In genomic region chr11:99489233-99489632, GRCm38 (mm10) we compare ENCODE assay signal across 19 mouse cellular contexts. TPM values are rescaled to one million over a fixed set of nuclear protein-coding genes. Genes with fewer than 3 reads are reported as not detected.
DNase-seq lines count a peak whose midpoint lies in the region; ATAC-seq and TF ChIP-seq lines count a peak whose summit lies in the region.
"Had no signal": no experiment of that assay in that cellular context is flagged by ENCODE, and none has a peak within 500 bp of the region (broad histone marks: within the 10 kb centered on the region; RNA-seq: fewer than 3 reads in every experiment).

No protein-coding gene starts in this region.

- no peak overlapping the region for H3K4me2 ChIP-seq in limb, embryonic 11.5 days (ENCODE audit: low read depth, severe bottlenecking)
- peak overlapping the region; percentile 14; the same call in 1 of the 2 replicates for H3K4me2 ChIP-seq in intestine, embryonic 16.5 days (ENCODE audit: low read depth, low read length)
- H3K4me2 ChIP-seq: midbrain, embryonic 15.5 days had no signal

- no peak for ATAC-seq in limb, embryonic 11.5 days (ENCODE audit: insufficient number of reproducible peaks, low FRiP score, low TSS enrichment, low read depth)
- peak; percentile 79 for ATAC-seq in intestine, embryonic 16.5 days
- ATAC-seq: midbrain, embryonic 15.5 days had no signal

- no peaks in the 10 kb centered on the region for H3K36me3 ChIP-seq in limb, embryonic 11.5 days (ENCODE audit: control insufficient read depth, insufficient read depth, low read length)
- H3K36me3 ChIP-seq in limb, embryonic 10.5 days, result no peaks in the 10 kb centered on the region
- H3K36me3 ChIP-seq in intestine, embryonic 16.5 days (ENCODE audit: control insufficient read depth, insufficient read depth, low read length), result no peaks in the 10 kb centered on the region
- H3K36me3 ChIP-seq: hindbrain, embryonic 10.5 days; midbrain, embryonic 15.5 days had no signal

- H3K27me3 ChIP-seq in limb, embryonic 11.5 days (ENCODE audit: control insufficient read depth, insufficient read depth, low read length), result no peaks in the 10 kb centered on the region
- no peaks in the 10 kb centered on the region for H3K27me3 ChIP-seq in limb, embryonic 10.5 days (ENCODE audit: low read depth, poor library complexity, severe bottlenecking)
- H3K27me3 ChIP-seq in intestine, embryonic 16.5 days (replicated peaks; ENCODE audit: control insufficient read depth, insufficient read depth, low read length), result no peaks in the 10 kb centered on the region
- H3K27me3 ChIP-seq: midbrain, embryonic 15.5 days had no signal

- H3K4me1 ChIP-seq in limb, embryonic 11.5 days (ENCODE audit: control insufficient read depth, insufficient read depth, low read length), result no peaks in the 10 kb centered on the region
- peaks cover 16% of the 10 kb centered on the region; the same call in 1 of the 2 replicates for H3K4me1 ChIP-seq in limb, embryonic 10.5 days
- H3K4me1 ChIP-seq in intestine, embryonic 16.5 days (ENCODE audit: control insufficient read depth, insufficient read depth, low read length), result peaks cover 19% of the 10 kb centered on the region
- H3K4me1 ChIP-seq: midbrain, embryonic 15.5 days had no signal

- TF ChIP-seq POLR2A in brain, embryonic 14.5 days (IDR thresholded peaks at IDR 0.05; ENCODE audit: borderline replicate concordance, extremely low read depth, insufficient read depth, insufficient read length, poor library complexity, severe bottlenecking), result no peak

- DNase-seq in limb, embryonic 11.5 days (ENCODE audit: low spot score), result no peak
- DNase-seq in limb, embryonic 10.5 days (ENCODE audit: low spot score), result no peak
- peak; percentile 56 for DNase-seq in brain, embryonic 14.5 days (ENCODE audit: low read depth)
- DNase-seq in lung, postnatal 25 days (ENCODE audit: low spot score), result peak; percentile 21
- DNase-seq in testis, postnatal 14 days (ENCODE audit: low spot score), result no peak
- no peak for DNase-seq in adipocyte (ENCODE audit: low spot score)
- no peak for DNase-seq in neural tube, embryonic 10.5 days (ENCODE audit: extremely low spot score, low spot score)
- DNase-seq: cerebellum, postnatal 10 days; gastrocnemius, postnatal 14 days; heart, adult 2 months; liver; thymus, postnatal 14 days had no signal

- no peaks in the 10 kb centered on the region for H3K9me3 ChIP-seq in limb, embryonic 11.5 days (ENCODE audit: control insufficient read depth, low read length)
- no peaks in the 10 kb centered on the region for H3K9me3 ChIP-seq in limb, embryonic 10.5 days (replicated peaks)
- no peaks in the 10 kb centered on the region for H3K9me3 ChIP-seq in intestine, embryonic 16.5 days (ENCODE audit: control insufficient read depth, low read length)
- H3K9me3 ChIP-seq: hindbrain, embryonic 10.5 days; midbrain, embryonic 15.5 days had no signal

- H3K9ac ChIP-seq in limb, embryonic 11.5 days (ENCODE audit: low read length), result no peak overlapping the region
- no peak overlapping the region for H3K9ac ChIP-seq in intestine, embryonic 16.5 days (ENCODE audit: low read depth, low read length)
- H3K9ac ChIP-seq: midbrain, embryonic 15.5 days had no signal

- 76% methylated on average over 3 of the region's 3 CpGs for WGBS in limb, embryonic 11.5 days
- 77% methylated on average over 3 of the region's 3 CpGs for WGBS in limb, embryonic 10.5 days
- WGBS in intestine, embryonic 16.5 days, result 39% methylated on average over 3 of the region's 3 CpGs

- no peak overlapping the region for H3K4me3 ChIP-seq in limb, embryonic 11.5 days (ENCODE audit: low read depth, low read length)
- H3K4me3 ChIP-seq in limb, embryonic 10.5 days, result no peak overlapping the region
- no peak overlapping the region for H3K4me3 ChIP-seq in intestine, embryonic 16.5 days (ENCODE audit: low read length)
- H3K4me3 ChIP-seq: heart, adult 2 months; hindbrain, embryonic 10.5 days; midbrain, embryonic 15.5 days had no signal

- 0 out of 2 replicates have a peak overlapping the region, but pooled peaks have one; percentile 21 for H3K27ac ChIP-seq in limb, embryonic 11.5 days (replicated peaks; ENCODE audit: low read depth, low read length)
- H3K27ac ChIP-seq in limb, embryonic 10.5 days, result no peak overlapping the region; the same call in 1 of the 2 replicates
- peak overlapping the region; percentile 88 for H3K27ac ChIP-seq in intestine, embryonic 16.5 days (ENCODE audit: low read length)
- H3K27ac ChIP-seq: heart, adult 2 months; hindbrain, embryonic 10.5 days; kidney, postnatal 0 days; midbrain, embryonic 15.5 days had no signal

- no peak for TF ChIP-seq CTCF in brain, embryonic 14.5 days (IDR thresholded peaks at IDR 0.05; ENCODE audit: borderline replicate concordance, extremely low read depth, insufficient read depth, insufficient read length)

RNA-seq across cellular contexts. Expression of gene Krt23, which starts 3.7 kb away (rescaled TPM):
- 0.24 and 0.35 TPM in 2 replicates for polyA plus RNA-seq in limb, embryonic 11.5 days (2014; fragmentation: Nextera tagmentation; extraction: Ambion mirVana)
- polyA plus RNA-seq in limb, embryonic 10.5 days (2016; fragmentation: Nextera tagmentation; extraction: Ambion mirVana), result 0.81 and 1.4 TPM in 2 replicates
- polyA plus RNA-seq in brain, embryonic 14.5 days (2012; rRNA removed), result 0.08 TPM in 1 of 2 replicates, not detected in the other
- polyA plus RNA-seq in intestine, embryonic 16.5 days (2015; fragmentation: Nextera tagmentation; extraction: Ambion mirVana), result 18.4 and 19.6 TPM in 2 replicates
- polyA plus RNA-seq: embryonic facial prominence, embryonic 11.5 days; frontal cortex, adult 2 months; hindbrain, embryonic 10.5 days; midbrain, embryonic 15.5 days had no signal

RNA-seq across cellular contexts. Expression of gene Krt39, which starts 31.9 kb away (rescaled TPM):
- polyA plus RNA-seq in limb, embryonic 11.5 days (2014; fragmentation: Nextera tagmentation; extraction: Ambion mirVana), result 0.12 TPM in 1 of 2 replicates, not detected in the other
- polyA plus RNA-seq in limb, embryonic 10.5 days (2016; fragmentation: Nextera tagmentation; extraction: Ambion mirVana), result 0.16 and 0.20 TPM in 2 replicates
- not detected in 2 replicates for polyA plus RNA-seq in brain, embryonic 14.5 days (2012; rRNA removed)
- not detected in 2 replicates for polyA plus RNA-seq in intestine, embryonic 16.5 days (2015; fragmentation: Nextera tagmentation; extraction: Ambion mirVana)
- polyA plus RNA-seq: embryonic facial prominence, embryonic 11.5 days; frontal cortex, adult 2 months; heart, adult 2 months; heart, embryonic 16.5 days; hindbrain, embryonic 10.5 days; midbrain, embryonic 15.5 days had no signal

RNA-seq across cellular contexts. Expression of gene Krt20, which starts 51.3 kb away (rescaled TPM):
- 0.32 and 0.44 TPM in 2 replicates for polyA plus RNA-seq in limb, embryonic 11.5 days (2014; fragmentation: Nextera tagmentation; extraction: Ambion mirVana)
- 0.26 and 0.59 TPM in 2 replicates for polyA plus RNA-seq in limb, embryonic 10.5 days (2016; fragmentation: Nextera tagmentation; extraction: Ambion mirVana)
- 0.14 TPM in 1 of 2 replicates, not detected in the other for polyA plus RNA-seq in brain, embryonic 14.5 days (2012; rRNA removed)
- 101 and 110 TPM in 2 replicates for polyA plus RNA-seq in intestine, embryonic 16.5 days (2015; fragmentation: Nextera tagmentation; extraction: Ambion mirVana)

RNA-seq across cellular contexts. Expression of gene Krt40, which starts 53.7 kb away (rescaled TPM):
- not detected in 2 replicates for polyA plus RNA-seq in limb, embryonic 11.5 days (2014; fragmentation: Nextera tagmentation; extraction: Ambion mirVana)
- polyA plus RNA-seq in limb, embryonic 10.5 days (2016; fragmentation: Nextera tagmentation; extraction: Ambion mirVana), result not detected in 2 replicates
- polyA plus RNA-seq in brain, embryonic 14.5 days (2012; rRNA removed), result not detected in 2 replicates
- not detected in 2 replicates for polyA plus RNA-seq in intestine, embryonic 16.5 days (2015; fragmentation: Nextera tagmentation; extraction: Ambion mirVana)
- polyA plus RNA-seq: embryonic facial prominence, embryonic 11.5 days; heart, adult 2 months; heart, embryonic 16.5 days; hindbrain, embryonic 10.5 days; kidney, postnatal 0 days; midbrain, embryonic 15.5 days had no signal

Comparison
In these comparisons a context has a peak if more than half of its experiments do, and no peak if none do; other contexts are left out.
1. DNase-seq: peak in brain, embryonic 14.5 days (single experiment) and lung, postnatal 25 days (single experiment); none in limb, embryonic 11.5 days (single experiment), limb, embryonic 10.5 days (single experiment), testis, postnatal 14 days (single experiment), adipocyte (single experiment) and neural tube, embryonic 10.5 days (single experiment).
2. RNA of gene Krt20, which starts 51.3 kb away (polyA plus RNA-seq): 101 to 110 TPM in intestine, embryonic 16.5 days; 0.32 to 0.44 TPM in limb, embryonic 11.5 days, 0.26 to 0.59 TPM in limb, embryonic 10.5 days and 0.14 TPM in brain, embryonic 14.5 days; every median in the first group is over 10 times any median in the second.